Mouse (Mus musculus) T-helper 2 cell (primary cell): Measurements from ENCODE around the gene Cblc.

Experiments used
- in situ Hi-C: fragments of 300-600 bp; cut with MboI, MseI; formaldehyde crosslinking; loops from one replicate; pipeline ENCODE4 v1.15.1; 2025; ENCODE audit warnings: high pct_unique_total_duplicates

The Cblc gene

DNA sequence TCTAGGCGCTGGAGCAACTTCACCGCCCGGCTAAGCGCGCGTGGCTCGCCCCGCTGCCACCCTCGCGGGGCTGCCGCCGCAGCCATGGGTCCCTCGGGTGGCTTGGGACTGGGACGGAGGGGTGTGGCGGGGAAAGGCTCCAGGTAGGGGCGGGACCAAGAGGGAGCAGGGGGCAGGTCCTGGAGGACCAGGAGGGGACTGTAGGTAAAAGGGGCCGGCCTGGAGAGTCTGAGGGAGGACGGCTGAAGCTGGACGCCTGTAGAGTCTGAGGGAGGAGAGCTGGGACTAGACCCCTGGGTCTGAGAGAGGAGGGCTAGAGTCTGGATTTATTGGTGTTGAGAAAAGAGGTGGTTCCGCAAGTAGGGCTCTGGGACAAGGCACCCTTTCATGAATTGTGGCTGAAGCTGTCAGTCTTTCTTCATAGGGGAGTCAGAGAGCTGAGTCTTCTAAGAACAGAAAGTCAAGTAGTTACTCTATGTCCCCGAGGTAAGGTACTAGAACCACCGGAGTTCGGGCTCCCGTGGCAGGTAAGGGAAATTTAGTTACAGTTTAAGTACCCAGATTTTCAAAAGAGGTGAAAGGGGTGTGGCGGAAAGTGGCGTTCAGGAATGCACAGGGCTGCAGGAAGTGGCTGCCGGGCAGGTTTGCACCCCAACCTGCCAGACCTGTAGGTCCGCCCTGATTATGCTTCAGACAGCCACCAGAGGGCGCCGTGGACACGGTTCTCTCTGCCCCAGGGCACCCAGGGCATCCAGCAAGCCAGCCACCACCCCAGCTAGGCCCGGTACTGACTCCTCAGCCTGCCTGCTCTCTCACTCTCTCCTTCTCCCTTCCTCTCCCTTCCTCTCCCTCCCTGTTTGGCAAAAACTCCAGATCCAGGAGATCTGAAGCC, at the start of gene Cblc:
Gene Cblc, minus strand, starts transcription at position 113 of the 892 bp plus-strand sequence.
- in situ Hi-C loops: no loop called here

DNA sequence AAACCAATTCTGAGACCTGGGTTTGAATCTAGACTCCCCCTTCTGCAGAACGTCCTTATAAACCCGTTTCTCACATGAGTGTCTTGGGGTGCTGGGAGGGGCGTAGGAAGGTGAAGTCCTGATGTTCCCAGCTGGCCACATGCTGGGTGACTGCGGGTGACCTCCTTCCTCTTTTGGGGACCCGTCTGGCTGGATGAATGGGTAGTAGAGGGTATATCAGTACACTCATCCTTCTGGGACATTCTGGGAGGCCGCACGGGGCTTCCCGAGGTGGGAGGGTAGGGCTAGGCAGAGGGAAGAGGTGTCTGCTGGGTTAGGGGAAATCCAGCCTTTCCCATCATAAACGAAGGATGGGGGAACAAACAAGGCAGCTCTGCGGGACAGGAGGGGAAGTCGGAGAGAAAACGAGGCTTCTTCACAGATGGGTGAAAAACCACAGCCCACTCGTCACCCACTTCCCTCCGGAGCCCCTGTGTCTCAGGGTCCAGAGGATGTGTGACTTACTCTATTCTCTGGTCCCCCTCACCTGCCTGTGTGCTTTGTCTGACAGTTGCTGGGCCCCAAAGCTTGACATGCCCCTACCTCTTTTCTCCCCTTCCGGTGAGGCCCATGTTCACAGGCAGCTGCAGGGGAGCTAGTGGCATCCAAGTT, 48.0 kb upstream of the Cblc start:
- in situ Hi-C loops: loop anchor here (5.0 kb wide), 1 partner anchor 42 kb away; no protein-coding TSS in a partner anchor

DNA sequence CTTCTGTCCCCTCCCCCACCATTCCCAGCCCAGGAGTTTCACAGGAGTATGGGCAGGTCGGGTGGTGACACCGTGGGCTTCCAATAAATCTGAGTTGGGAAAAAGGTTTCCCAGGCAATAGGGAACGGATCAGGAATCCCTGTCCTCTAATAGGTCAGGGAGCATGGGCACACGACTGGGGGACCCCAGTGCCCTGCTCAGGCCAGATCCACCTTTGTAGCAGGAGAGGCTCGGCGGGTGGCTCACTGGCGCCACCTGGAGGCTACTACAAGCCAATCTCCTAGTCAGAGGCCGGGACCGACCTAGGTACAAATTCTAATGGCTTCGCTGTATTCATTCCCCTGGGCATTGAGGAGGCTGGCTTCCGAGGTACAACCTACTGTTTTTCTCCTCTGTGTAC, 47.0 kb upstream of the Cblc start:
- in situ Hi-C loops: loop anchor here (5.0 kb wide), 1 partner anchor 41 kb away; no protein-coding TSS in a partner anchor

DNA sequence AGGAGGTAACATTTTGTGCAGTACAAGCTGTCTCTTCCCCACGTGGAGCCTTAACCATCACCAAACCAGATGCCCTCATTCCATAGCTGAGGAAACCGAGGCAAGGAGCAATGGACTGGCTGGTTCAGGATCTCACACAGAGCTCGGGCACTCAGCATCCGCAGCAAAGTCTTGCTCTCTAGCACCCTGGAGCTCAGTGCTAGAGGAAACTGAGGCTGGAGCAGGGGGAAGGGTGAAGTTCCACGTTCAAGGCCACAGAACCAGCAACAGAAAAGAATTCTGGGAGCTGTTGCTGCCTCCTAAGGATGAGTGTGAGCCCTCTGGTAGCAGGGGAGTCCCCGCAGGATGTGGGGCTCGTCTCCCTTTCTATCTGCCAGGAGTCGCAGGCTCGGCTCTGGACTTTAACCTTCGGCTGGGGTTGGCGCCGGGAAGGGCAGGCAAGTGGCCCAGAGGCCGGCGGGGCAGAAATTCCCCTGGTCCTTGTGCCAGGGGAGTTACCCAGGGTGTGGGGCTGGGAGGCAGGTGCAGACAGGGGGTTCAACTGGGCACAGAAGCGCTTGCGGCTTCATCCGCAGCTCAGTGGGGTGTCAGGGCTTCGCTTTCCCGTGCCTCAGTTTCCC, 46.4 kb upstream of the Cblc start:
- in situ Hi-C loops: loop anchor here (5.0 kb wide), 1 partner anchor 41 kb away; no protein-coding TSS in a partner anchor

DNA sequence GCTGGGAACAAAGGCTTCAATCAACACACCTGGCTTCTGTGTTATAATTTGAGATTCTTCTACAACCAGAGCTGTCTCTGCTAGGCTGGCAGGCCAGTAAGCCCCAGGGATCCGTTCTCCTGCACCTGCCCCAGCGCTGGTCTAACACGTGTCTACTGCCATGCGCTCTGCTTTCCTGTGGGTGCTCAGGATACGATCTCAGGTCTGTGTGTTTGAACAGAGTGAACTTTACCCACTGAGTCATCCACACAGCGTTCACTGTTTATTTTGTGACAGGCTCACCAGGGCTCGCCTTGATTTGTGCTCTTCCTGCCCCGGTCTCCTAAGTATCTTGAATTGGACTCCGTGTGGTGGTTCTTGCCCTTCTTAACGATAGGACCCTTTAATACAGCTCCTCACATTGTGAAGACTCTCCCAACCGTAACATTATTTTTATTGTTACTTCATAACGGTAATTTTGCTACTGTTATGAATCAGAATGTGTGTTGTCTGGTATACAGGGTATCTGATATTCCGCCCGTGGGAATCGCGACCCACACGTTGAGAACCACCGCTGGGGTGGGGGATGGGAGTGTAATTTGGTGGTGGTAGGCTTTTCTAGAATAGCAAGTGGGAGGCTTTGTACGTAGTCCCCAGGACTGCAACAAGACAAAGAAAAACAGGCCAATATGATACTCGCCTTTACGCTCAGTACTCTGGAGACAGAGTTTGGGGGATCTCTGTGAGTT, 45.2 kb upstream of the Cblc start:
- in situ Hi-C loops: loop anchor here (5.0 kb wide), 1 partner anchor 40 kb away; no protein-coding TSS in a partner anchor

DNA sequence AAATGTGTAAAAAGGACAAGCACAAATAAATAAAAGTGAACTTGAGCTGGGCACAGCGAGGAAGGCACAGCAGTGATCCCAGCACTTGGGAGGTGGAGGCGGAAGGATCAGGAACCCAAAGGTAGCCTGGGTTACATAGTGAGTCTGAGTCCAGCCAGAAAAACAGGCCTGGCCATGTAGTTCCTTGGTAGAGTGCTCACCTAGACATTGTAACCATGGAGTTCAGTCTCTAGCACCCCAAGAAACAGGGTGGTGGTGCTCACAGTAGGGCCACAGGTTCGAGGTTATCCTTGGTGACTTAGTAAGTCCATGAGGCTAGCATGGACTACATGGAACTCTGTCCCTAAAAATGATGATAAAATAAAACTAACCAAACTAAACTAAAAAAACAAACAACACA, 44.3 kb upstream of the Cblc start:
- in situ Hi-C loops: loop anchor here (5.0 kb wide), 1 partner anchor 39 kb away; no protein-coding TSS in a partner anchor

DNA sequence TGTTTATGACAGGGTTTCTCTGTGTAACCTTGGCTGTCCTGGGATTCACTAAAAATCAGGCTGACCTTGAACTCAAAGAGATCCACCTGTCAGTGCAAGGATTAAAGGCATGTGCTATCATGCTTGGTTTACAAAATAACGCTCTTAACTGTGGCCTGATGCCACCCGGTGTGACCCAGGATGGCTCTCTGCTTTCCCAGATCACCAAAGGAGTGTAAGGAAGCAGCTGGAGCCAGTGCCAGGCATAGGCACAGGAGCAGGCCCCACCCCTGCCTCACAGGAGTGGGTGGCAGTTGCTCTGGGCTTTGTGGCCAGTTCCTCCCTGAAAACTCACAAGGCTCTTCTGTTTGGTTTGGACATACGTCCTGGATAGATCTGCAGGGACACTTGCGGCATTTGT, 43.8 kb upstream of the Cblc start:
- in situ Hi-C loops: loop anchor here (5.0 kb wide), 1 partner anchor 38 kb away; no protein-coding TSS in a partner anchor

DNA sequence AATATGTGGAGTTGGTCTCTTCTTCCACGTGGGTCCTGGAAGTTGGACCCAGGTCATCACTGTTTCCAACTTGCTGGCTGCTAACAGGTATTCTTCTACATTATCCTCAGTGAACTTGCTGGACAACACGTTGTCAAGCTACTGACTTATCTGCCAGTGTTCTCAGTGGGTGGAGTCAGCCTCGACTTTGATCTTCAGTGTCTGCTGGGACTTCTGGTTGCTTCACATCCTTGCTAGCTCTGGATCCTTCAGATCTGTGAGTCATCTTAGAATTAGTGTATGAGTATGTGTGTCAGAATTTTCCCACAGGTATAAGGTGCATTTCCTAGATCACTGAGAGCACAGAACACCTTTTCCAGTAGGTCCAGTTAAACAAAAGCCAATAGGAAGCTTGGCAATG, 40.2 kb upstream of the Cblc start:
- in situ Hi-C loops: no loop called here

DNA sequence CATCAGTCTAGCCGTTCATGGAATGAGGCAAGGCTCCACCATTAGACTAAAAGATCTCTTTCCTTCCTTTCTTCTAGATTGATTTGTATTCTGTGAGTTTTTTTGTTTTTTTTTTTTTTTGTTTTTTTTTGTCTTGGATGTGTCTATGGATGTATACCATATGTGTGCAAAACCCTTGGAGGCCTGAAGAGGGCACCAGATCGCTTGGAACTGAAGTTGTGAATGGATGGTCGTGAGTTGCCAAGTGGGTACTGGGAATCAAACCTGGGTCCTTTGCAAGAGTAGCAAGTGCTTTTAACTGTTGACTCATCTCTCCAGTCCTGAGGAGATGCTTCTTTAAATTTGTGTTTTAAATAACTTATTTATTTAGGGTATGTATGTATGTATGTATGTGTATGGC, 37.4 kb upstream of the Cblc start:
- in situ Hi-C loops: no loop called here

DNA sequence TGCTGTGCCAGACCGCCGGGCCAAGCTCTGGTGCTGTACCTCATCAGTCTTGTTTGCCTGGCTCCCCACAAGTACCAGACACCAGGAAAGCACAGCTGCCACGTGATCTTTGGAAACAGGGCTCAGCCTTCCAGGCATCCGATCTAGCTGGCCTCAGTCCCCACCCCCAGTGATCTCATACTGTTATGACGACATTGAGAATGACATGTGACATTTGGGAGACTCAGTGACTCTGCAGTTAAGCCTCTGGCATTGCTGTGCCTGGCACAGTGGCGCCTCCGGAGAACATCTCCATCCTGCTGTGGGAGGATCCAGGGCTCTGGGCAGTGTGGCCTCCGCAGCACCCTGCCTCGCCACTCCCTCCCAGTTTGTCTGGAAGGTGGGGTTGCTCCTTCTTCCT, 35.2 kb upstream of the Cblc start:
- in situ Hi-C loops: no loop called here

DNA sequence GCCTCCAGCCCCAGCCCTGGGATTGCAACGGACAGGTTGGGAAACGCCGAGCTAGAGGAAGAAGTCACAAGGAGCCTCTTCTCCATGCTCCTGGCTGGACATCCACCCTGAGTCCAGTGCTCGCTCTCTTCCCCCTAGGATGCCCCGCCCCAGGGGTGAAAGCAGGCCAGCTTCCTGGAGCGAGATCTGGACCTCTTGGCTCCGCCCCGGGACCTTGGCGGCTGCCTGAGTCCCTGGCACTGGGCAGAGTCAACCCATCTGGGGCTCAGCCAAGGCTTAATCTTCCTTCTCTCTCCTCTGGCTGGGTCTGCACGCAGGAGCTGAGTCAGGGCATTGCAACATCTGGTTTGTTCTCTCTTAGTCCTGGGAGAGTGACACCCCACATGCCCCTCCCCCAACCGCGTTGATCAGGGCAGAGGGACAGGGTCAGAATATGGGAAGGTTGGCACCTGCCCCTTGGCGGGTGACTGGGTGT, 34.1 kb upstream of the Cblc start:
- in situ Hi-C loops: no loop called here

DNA sequence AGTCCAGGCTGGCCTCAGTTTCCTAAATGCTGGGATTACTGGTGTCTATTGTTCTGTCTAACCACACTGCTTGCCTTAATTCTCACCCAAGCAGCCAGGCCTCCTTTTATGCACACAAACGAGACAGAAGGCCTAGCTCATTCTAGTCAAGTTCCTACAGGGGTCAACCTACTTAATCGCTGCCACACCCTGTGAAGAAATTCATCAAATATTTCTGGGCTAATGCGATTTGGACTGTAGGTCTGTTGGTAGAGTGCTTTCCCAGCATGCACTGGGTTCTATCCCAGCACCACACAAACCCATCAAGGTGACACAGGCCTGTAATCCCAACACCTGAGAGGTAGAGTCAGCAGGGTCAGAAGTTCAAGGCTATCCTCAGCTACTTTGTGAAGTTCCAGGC, 33.1 kb upstream of the Cblc start:
- in situ Hi-C loops: no loop called here

DNA sequence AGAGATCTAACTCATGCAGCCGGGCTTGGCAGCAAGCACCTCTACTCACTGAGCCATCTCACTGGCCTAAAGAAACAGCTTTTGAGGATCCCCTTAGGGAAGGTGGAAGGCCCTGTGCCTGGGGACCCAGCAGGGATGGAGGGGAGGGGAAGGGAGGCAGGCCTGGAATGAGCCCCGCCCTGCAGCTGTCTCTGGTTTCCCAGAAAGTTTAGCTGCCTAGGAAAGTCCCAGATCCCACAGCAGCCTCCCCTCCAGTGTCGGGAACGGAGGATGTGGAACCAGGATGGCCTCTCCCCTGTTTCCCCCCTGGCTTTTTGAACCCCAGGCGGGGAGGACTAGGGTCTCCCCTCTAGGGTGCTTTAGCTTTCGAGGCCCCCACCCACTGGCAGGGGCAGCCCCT, 30.1 kb upstream of the Cblc start:
- in situ Hi-C loops: no loop called here

DNA sequence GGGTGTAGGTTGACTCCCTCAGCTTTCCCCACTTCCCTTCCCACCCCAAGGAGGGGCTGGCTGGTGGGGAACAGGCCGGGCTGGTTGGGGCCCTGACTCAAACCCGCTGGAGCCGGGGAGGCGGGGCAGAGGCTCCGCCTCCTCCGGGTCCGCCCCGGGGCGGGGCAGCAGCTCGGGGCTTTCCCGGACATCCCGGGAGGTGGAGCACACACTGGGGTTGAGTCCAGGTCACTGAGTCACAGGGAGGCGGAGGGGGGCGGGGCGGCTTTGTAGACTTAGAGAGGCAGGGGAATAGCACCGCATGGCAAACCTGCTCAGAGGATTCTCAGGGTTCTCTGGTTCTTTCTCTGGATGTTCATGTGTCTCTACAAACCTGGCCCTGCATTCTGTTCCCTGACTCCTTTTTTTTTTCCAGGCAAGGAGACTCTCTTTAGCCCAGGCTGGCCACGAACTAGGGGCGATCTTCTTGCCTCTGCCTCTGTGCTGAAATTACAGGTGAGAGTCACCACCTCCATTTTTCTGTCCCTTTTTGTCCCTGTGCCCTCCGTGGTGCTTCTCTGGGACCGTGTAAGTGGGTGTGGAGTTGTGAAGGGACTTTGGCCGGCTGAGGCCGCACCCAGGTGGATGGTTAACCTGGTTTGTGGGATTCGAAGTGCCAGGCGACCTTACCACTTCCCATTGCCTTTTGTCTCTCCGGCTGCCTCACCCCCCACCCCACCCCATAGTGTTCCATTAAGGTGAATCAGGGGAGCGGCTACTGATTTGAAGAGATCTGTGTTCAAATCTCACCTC, 27.8 kb upstream of the Cblc start:
- in situ Hi-C loops: no loop called here

DNA sequence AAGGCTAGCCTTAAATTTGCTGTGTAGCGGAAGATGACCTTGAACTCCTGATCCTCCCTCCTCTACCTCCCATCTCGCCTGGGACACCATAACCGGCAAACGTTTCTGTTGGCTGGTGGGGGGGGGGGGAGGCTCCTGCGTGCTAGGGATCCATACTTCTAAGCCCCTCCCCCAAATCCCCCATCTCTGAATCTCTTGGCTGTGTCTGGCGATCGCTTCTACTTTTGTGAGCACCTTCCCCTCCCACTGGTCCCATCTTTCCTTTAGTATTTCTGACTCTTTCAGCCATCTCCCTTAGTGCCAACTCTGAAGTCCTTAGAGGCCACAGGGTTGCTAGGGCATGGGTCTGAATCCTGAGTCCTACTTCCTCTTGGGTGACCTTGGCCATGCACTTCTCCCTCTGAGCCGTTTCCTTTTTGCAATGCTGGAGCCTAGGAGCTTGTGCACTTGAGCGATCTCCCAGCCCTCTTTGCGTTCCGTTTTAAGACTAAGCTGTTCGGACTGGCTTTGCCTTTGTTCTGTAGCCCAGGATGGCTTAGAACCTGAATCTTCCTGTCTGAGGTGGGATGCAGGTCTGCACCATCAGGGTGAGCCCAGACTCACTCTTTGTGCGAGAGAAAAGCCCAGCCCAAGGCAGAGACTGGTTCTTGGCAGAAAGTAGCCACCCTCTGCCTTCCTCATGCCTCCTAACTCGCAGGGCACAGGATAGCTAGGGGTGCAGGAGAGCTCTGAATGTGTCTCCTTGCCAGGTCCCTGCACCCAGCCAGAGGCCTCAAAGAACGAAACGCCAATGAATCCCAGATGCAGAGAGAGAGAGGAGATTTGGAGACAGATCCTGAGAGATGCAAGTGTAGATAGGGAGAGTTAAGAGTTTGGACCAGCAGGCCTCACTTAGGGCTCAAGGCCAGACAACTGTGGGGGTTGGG, 26.9 kb upstream of the Cblc start:
- in situ Hi-C loops: no loop called here

DNA sequence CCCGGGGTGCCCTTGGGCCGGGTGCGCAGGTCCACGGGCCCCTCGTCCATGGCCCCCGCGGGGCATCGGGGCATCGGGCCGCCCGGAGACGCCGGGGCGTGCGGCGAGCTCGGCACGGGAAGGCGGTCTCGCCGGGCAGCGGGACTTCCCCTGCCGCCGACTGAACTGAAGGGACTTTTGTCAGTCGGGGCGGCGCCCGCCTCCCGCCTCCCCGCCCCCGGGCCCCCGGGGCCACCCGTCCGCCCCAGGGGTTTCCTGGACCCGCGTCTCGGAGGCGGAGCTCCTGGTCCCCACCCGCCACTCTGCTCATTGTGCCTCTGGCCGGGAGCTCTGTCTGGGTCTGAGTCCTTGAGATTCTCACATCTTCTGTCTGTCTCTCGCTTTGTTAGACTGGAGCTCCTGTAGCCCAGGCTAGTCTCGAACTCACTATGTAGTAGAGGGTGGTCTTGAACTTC, 26.0 kb upstream of the Cblc start, which contains the start of gene Bcl3:
Gene Bcl3, minus strand, starts transcription at position 167 of the 455 bp plus-strand sequence.
- in situ Hi-C loops: no loop called here

DNA sequence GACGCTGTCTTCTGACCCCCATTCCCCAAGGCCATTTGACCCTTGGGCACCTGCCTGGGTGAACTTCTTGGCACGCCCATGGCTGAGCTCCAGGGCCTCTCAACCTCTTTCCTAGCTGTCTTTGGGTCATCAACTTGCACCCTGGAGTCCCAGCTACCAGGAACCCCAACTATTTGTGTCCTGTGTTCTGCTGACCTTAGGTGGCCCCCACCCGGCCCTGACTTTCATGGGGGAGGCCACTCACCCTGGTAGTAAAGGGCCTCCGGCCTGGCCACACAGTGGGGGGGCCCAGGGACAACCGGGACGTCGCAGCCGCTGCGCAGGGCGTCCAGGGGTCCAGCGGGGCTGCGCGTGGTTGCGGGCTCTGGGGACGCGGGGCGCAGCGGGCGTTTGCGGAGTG, 25.6 kb upstream of the Cblc start:
- in situ Hi-C loops: no loop called here

DNA sequence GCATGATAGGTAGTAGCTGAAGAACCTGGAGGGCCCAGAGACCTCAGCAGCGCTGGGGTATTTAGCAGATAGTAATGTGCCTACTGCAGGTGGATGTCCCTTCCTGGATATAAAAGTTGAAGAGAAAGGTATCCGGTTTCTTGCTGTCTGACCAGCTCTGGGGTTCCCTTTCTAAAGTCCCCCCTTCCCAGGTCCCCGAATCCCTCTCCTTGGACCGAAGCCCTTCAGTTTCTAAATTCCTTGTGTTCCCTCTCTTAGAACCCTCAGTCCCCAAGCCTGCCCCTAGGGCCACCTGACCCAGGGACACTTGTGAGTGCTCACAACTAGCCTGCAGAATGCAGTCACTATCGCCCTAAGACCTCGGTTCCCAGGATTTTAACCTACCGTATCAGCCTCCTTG, 25.0 kb upstream of the Cblc start:
- in situ Hi-C loops: no loop called here

DNA sequence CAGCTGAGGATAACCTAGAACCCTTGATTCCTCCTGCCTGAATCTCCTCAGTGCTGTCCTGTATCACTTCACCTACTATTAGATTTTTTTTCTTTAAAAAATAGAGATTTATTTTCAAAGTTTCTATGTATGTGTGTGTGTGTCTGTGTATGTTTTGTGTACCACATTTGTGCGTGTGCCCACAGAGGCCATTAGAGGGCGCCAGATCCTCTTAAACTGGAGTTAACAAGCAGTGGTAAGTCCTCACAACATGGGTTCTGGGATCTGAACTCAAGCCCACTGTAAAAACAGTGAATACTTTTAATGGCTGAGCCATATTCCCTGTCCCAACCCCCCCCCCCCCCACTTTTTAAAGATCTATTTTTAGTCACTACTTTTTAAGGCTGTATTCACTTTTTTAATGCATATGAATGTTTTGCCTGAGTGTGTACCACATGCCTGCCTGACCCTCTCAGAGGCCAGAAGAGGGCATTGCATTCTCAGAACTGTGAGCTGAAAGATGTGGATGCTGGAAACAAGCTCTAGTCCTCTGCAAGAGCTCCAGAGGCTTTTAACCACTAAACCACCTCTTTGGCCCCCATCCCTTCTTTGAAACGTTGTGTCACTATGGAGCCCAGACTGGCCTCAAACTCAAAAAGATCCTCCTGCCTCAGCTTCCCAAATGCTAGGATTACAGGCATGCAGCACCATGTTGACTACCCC, 23.9 kb upstream of the Cblc start:
- in situ Hi-C loops: no loop called here
